Mouse (Mus musculus) layer of hippocampus, adult 2 months (tissue): ENCODE results near the gene Gm11639. TPM values are rescaled to one million over a fixed set of nuclear protein-coding genes. Genes with fewer than 3 reads are reported as not detected.

Experiments
- DNase-seq, 2 experiments: peaks; one replicate each; pipeline ENCODE4 v3.0.0; 2022; ENCODE audit warnings: low spot score in 2 of 2
- H3K27ac ChIP-seq: fragments of 200-600 bp; 2 replicates; pipeline ENCODE4 v1.8.1; 2022
- H3K4me3 ChIP-seq: fragments of 200-600 bp; 2 replicates; pipeline ENCODE4 v1.8.1; 2022; ENCODE audit warnings: mild to moderate bottlenecking
- CTCF ChIP-seq: fragments of 200-600 bp; conservative IDR thresholded peaks from 2 replicates; pipeline ENCODE4 v1.8.1; 2022; ENCODE audit warnings: antibody characterized with exemption, mild to moderate bottlenecking, moderate library complexity
- total RNA-seq, 2 experiments: library from RNA; stranded (reverse); gene quantifications; 2 replicates each; pipeline ENCODE4 v1.2.3; 2021

Gm11639 gene
- total RNA-seq, 2 experiments from 2014 or later: 0.44 to 0.54 TPM

- no peak overlapping the region for H3K27ac ChIP-seq
- no peak for TF ChIP-seq CTCF
- no peak overlapping the region for H3K4me3 ChIP-seq
- DNase-seq: no peak
Measured at GRCm38 (mm10) chr11:105155915-105156314, 470.4 kb downstream of the Gm11639 start.

GRCm38 (mm10) chr11:105156748-105157267 is 471.3 kb downstream of the Gm11639 start:
- no peak overlapping the region for H3K27ac ChIP-seq
- no peak for TF ChIP-seq CTCF
- H3K4me3 ChIP-seq: no peak overlapping the region
- no peak for DNase-seq

GRCm38 (mm10) chr11:105158047-105158446 is 472.5 kb downstream of the Gm11639 start:
- no peak for DNase-seq
- TF ChIP-seq CTCF: no peak
- Histone ChIP-seq H3K27ac (no peak overlapping the region), H3K4me3 (no peak overlapping the region)

GRCm38 (mm10) chr11:105159673-105160360 is 474.3 kb downstream of the Gm11639 start:
- H3K4me3 ChIP-seq: no peak overlapping the region
- no peak overlapping the region for H3K27ac ChIP-seq
- no peak for TF ChIP-seq CTCF
- no peak for DNase-seq

GRCm38 (mm10) chr11:105161411-105161810 is 475.9 kb downstream of the Gm11639 start:
- no peak for DNase-seq
- TF ChIP-seq CTCF: no peak
- H3K4me3 ChIP-seq: no peak overlapping the region
- no peak overlapping the region for H3K27ac ChIP-seq

DNA sequence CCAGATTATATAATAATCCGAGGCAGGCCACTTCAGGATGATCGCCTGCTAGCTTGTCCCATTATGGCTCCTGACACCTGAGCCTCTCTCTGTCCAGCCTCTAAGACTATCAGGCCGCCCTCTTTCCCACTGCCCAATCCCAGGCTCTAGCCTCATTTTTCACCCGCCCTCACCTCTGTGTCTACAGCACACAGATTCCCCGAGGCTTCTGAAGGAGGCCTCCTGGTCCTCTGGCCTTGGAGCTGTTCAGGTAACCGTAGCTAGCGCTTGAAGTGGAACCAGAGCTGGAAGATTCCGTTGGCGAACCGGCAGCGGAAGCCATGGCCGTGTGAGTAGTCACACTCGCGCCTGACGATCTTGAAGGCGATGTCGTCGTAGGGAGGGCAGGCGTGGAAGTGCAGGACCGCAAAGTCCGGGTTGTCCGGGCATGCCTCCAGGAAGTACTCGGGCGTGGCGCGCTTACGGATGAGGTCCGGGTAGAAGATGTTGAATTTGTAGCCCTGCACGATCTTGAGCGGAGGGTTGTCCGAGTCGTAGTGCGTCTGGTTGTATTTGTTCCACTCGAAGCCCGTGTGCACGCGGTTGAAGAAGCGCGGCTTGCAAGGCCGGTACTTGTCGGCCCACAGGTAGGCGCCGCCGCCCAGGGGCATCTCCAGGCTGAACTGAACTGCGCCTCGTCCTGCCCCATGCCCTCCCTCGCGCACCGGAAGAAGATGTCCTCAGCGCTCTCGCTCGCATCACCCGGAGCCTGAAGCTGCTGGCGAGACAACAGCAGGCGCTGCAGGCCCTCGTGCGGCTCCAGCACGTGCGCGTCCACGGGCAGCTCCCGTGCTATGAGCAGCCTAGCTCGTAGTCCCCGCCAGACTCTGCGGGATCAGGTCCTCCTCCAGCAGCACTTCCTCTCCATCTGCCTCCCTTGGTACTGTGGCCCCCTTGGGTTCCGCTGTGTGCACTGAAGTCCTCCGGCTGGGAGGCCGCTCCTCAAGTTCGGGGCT is 479.3 kb downstream of the Gm11639 start:
- no peak for DNase-seq
- no peak overlapping the region for H3K27ac ChIP-seq
- H3K4me3 ChIP-seq: no peak overlapping the region
- TF ChIP-seq CTCF: no peak

GRCm38 (mm10) chr11:105166780-105167179 is 481.3 kb downstream of the Gm11639 start:
- no peak overlapping the region for H3K27ac ChIP-seq
- no peak overlapping the region for H3K4me3 ChIP-seq
- TF ChIP-seq CTCF: no peak
- no peak for DNase-seq

Other genes with a start within 250 kb of the Gm11639 start
- 10 to 100 TPM; 69.9 to 70.5 TPM for gene Kansl1, start 216.8 kb upstream of the Gm11639 start, total RNA-seq
- gene Cdc27, start 135.1 kb upstream of the Gm11639 start, total RNA-seq: 10 to 100 TPM; 54.5 to 57.3 TPM
- 1 to 10 TPM; 2.7 to 2.9 TPM for gene Myl4, start 135.0 kb upstream of the Gm11639 start, total RNA-seq
- gene Itgb3, start 77.7 kb upstream of the Gm11639 start, total RNA-seq: 1 to 10 TPM; 1.3 to 1.4 TPM